Mouse (Mus musculus) kidney, adult 2 months (tissue): ENCODE measurements around the gene Wwox.

ENCODE experiments used
- CTCF ChIP-seq: fragments of 200-500 bp; conservative IDR thresholded peaks from 2 replicates; pipeline ENCODE4 v1.5.1; 2011; ENCODE audit warnings: low read depth, mild to moderate bottlenecking, control low read depth, low read length, moderate library complexity, mixed read lengths; ENCODE audit not compliant: insufficient read depth, insufficient read length
- POLR2A ChIP-seq: fragments of 200-500 bp; IDR thresholded peaks from one replicate; pipeline ENCODE4 v1.6.1; 2011; ENCODE audit warnings: low read depth, low read length, control low read depth

DNA sequence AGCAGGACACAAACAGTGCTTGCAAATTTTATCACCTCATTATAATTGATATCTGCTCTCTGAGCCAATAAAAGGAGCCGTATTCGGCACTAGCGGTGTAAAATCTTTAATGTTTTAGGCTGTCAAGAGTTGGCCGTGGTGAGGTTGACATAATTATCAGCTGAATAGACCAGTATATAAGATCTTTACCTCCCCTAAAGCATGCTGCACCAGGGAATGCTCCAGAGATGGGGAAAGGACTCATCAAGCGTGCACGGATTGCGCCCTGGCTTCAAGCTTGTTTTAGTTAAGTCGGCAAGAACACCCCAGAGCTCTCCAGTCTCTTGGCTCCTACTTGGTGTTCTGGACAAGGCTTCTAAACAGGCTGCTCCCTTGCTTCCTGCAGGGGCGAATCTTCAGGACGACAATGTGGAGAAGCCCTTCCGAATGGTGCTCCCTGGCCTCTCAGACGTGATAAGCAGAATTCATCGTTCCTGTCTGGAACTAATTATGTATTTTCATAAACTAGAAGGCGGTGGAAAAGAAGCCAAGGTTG lies 760.2 kb downstream of the Wwox start:
- TF ChIP-seq POLR2A: no peak
- TF ChIP-seq CTCF: no peak
